Mouse (Mus musculus): ENCODE measurements at regions not wholly inside any gene's neighbourhood (a gene's known extent, or its start where the extent isn't known, plus 50 kb on each side); places are given as distances from the start of the nearest gene placed in this dataset.

DNA sequence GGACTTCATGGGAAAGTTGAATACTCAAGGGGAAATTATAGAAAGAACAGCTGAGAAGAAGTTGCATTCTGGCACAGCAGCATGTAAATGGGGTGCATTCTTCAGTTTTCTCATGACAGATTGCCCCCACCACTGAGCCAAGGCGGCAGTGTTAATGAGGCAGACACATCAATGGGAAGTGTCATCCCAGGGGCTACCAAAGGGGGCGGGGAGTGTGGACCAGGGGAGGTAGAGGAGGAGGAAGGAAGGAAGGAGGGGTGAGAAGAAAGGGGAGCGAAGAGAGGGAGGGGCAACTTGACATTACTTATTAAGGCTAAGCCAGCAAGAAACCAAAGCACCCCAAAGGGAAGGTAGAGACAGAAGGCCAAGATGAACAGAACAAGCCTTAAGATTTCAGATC, 419.4 kb upstream of the Atp11b start:
- no peaks in the 10 kb centered on the region for H3K27me3 ChIP-seq
- no peak overlapping the region for H3K4me3 ChIP-seq (replicated peaks)
- H3K36me3 ChIP-seq (replicated peaks), result no peaks in the 10 kb centered on the region
- H3K4me1 ChIP-seq, result peaks cover 38% of the 10 kb centered on the region
- ATAC-seq (ENCODE audit: low FRiP score), result peak; percentile 51; the same call in 1 of the 2 replicates
- 9% methylated on average over 3 of the region's 3 CpGs for WGBS
- peak overlapping the region; percentile 70 for H3K27ac ChIP-seq
- no peaks in the 10 kb centered on the region for H3K9me3 ChIP-seq
- peak overlapping the region; percentile 29; the same call in 1 of the 2 replicates for H3K9ac ChIP-seq
- peak overlapping the region; percentile 15; the same call in 1 of the 2 replicates for H3K4me2 ChIP-seq

DNA sequence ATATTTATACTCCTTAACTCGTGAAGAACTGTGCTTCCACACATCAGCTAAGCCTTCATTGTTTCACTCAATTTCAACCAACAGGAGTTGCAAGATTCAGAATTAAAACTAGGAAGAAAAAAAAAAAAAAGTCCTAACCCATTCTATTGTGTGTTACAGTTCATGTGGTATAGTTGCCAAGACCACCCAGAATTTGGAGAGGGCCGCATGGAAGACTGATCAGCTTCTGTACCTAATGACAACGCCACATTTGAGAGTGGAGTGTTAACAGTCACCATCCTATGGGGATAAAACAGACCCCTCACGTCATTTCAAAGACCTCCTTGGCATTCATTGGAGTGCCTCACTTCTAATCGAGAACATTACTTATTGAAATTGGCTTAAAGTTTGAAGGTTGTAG, 418.1 kb upstream of the Atp11b start:
- Histone ChIP-seq H3K4me2 (no peak overlapping the region), H3K36me3 (replicated peaks) (no peaks in the 10 kb centered on the region), H3K9me3 (no peaks in the 10 kb centered on the region), H3K4me3 (replicated peaks) (no peak overlapping the region), H3K27ac (peak overlapping the region; percentile 51; the same call in 1 of the 2 replicates), H3K4me1 (peaks cover 45% of the 10 kb centered on the region), H3K9ac (no peak overlapping the region), H3K27me3 (no peaks in the 10 kb centered on the region)
- no peak for ATAC-seq (ENCODE audit: low FRiP score)
- 27% methylated on average over 5 of the region's 5 CpGs for WGBS

DNA sequence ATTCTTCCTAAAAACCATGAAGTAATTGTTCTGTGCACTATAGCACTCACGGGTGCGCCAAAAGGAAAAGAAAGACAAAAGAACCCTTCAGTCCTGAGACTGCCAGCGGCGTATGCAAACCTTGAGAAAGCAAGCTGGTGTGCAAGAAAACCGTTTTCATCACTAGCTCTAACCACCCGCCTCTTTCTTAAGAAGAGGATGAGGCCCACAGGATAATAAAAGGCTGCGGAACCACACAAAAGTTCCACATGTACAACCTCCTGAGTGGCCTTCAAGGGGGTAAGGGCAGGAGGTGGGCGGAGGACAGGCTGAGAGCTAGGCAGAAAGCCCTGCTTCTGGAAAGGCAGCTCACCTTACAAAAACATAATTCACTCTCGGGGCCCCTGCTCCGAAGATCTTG, 413.4 kb upstream of the Atp11b start:
- Histone ChIP-seq H3K9ac (peak overlapping the region; percentile 50), H3K4me3 (replicated peaks) (peak overlapping the region; percentile 34), H3K4me1 (peaks cover 57% of the 10 kb centered on the region), H3K36me3 (replicated peaks) (no peaks in the 10 kb centered on the region), H3K27ac (peak overlapping the region; percentile 97), H3K9me3 (no peaks in the 10 kb centered on the region), H3K27me3 (no peaks in the 10 kb centered on the region), H3K4me2 (peak overlapping the region; percentile 60)
- peak; percentile 54 for ATAC-seq (ENCODE audit: low FRiP score)
- WGBS, result 1% methylated on average over 10 of the region's 10 CpGs

GRCm38 (mm10) chr3:35340935-35341800, 412.7 kb upstream of the Atp11b start:
- Histone ChIP-seq H3K4me3 (replicated peaks) (peak overlapping the region; percentile 34), H3K9ac (peak overlapping the region; percentile 50), H3K4me1 (peaks cover 54% of the 10 kb centered on the region), H3K27ac (peak overlapping the region; percentile 97), H3K27me3 (no peaks in the 10 kb centered on the region), H3K36me3 (replicated peaks) (no peaks in the 10 kb centered on the region), H3K9me3 (no peaks in the 10 kb centered on the region), H3K4me2 (peak overlapping the region; percentile 60)
- peak; percentile 92 for ATAC-seq (ENCODE audit: low FRiP score)
- under 1% methylated on average over 22 of the region's 22 CpGs for WGBS

GRCm38 (mm10) chr3:35341840-35342239, 412.1 kb upstream of the Atp11b start:
- ATAC-seq (ENCODE audit: low FRiP score), result no peak
- Histone ChIP-seq H3K9ac (peak overlapping the region; percentile 36; the same call in 1 of the 2 replicates), H3K4me2 (peak overlapping the region; percentile 60), H3K4me3 (replicated peaks) (peak overlapping the region; percentile 34; the same call in 1 of the 2 replicates), H3K9me3 (no peaks in the 10 kb centered on the region), H3K27ac (peak overlapping the region; percentile 97), H3K4me1 (peaks cover 54% of the 10 kb centered on the region), H3K36me3 (replicated peaks) (no peaks in the 10 kb centered on the region), H3K27me3 (no peaks in the 10 kb centered on the region)
- 3% methylated on average over 9 of the region's 9 CpGs for WGBS

DNA sequence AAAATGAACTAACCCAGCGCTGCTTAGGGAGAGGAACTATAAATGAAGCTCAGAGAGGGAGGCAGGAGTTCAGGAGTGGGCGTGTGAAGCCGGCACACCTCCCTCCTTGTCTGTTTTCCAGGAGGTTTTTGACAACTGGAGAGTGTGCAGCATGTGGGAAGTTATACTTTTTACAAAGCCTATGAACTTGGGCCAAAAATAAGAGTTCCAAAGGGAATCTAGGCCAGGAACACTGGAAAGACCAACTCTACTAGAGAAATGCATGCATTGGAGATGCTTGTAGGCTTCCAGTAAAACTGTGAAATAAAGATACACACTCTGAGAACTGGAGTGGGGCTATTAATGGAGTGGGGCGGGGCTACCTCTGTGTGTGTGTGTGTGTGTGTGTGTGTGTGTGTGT, 411.3 kb upstream of the Atp11b start:
- no peak overlapping the region for H3K4me3 ChIP-seq (replicated peaks)
- H3K27ac ChIP-seq, result peak overlapping the region; percentile 97
- H3K9ac ChIP-seq, result no peak overlapping the region
- H3K4me2 ChIP-seq, result no peak overlapping the region
- no peaks in the 10 kb centered on the region for H3K27me3 ChIP-seq
- no peaks in the 10 kb centered on the region for H3K36me3 ChIP-seq (replicated peaks)
- peaks cover 54% of the 10 kb centered on the region for H3K4me1 ChIP-seq
- H3K9me3 ChIP-seq, result no peaks in the 10 kb centered on the region
- ATAC-seq (ENCODE audit: low FRiP score), result no peak
- 46% methylated on average over 4 of the region's 4 CpGs for WGBS

DNA sequence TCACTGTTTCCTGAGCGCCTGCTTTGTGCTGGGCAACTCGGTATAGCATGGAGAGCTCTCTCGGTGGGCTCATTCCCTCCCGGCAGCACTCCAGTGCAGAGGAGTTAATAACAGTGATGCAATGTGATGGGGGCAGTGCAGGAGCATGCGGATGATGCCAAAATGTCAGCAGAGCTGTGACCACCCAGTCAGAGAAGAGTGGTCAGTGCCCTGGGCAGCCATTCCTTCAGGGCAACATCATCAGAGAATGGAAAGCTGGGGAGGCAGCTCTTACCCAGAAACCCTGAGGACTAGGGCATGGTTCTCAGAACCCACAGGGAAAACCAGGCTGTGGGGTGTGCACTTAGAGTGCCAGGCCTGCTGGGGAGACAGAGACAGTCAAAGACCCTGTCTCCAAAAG, 410.0 kb upstream of the Atp11b start:
- H3K9me3 ChIP-seq, result no peaks in the 10 kb centered on the region
- H3K4me1 ChIP-seq, result peaks cover 54% of the 10 kb centered on the region
- H3K27me3 ChIP-seq, result no peaks in the 10 kb centered on the region
- no peak overlapping the region for H3K4me3 ChIP-seq (replicated peaks)
- H3K4me2 ChIP-seq, result no peak overlapping the region
- ATAC-seq (ENCODE audit: low FRiP score), result no peak
- 47% methylated on average over 5 of the region's 5 CpGs for WGBS
- H3K27ac ChIP-seq, result peak overlapping the region; percentile 38; the same call in 1 of the 2 replicates
- H3K36me3 ChIP-seq (replicated peaks), result no peaks in the 10 kb centered on the region
- no peak overlapping the region for H3K9ac ChIP-seq

- H3K9me3 ChIP-seq, result no peaks in the 10 kb centered on the region
- no peak overlapping the region for H3K4me2 ChIP-seq
- no peak for ATAC-seq (ENCODE audit: low FRiP score)
- no peak overlapping the region for H3K27ac ChIP-seq
- WGBS, result 85% methylated on average over 7 of the region's 7 CpGs
- no peak overlapping the region for H3K9ac ChIP-seq
- H3K27me3 ChIP-seq, result no peaks in the 10 kb centered on the region
- no peaks in the 10 kb centered on the region for H3K36me3 ChIP-seq (replicated peaks)
- H3K4me1 ChIP-seq, result peaks cover 29% of the 10 kb centered on the region
- no peak overlapping the region for H3K4me3 ChIP-seq (replicated peaks)
Observed at GRCm38 (mm10) chr3:35349114-35349513, 404.8 kb upstream of the Atp11b start.

GRCm38 (mm10) chr3:35353442-35353841, 400.5 kb upstream of the Atp11b start:
- ATAC-seq (ENCODE audit: low FRiP score), result 0 out of 2 replicates have a peak, but pooled peaks have one; percentile 15

DNA sequence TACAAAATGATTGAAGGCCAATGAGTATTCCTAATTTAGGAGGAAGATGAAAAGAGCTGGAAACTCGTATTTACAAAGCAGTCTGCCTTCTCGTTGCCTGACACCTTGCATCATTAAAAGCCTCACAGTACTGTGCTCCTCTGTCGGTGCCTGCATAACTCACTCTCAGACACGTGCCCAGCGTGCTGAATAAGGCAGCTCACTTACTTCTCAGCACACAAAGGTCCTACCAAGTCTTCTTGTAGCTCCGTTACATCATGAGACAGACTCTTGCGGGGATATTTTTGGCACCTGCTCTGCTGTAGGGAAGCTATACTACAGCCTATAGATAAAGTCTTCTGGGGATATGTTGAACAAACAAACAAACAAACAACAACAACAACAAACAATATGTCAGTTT, 400.0 kb upstream of the Atp11b start:
- H3K27me3 ChIP-seq, result no peaks in the 10 kb centered on the region
- peak; percentile 89 for ATAC-seq (ENCODE audit: low FRiP score)
- peaks cover 33% of the 10 kb centered on the region for H3K4me1 ChIP-seq
- H3K4me2 ChIP-seq, result no peak overlapping the region
- H3K36me3 ChIP-seq (replicated peaks), result no peaks in the 10 kb centered on the region
- no peak overlapping the region for H3K9ac ChIP-seq
- H3K27ac ChIP-seq, result peak overlapping the region; percentile 2; the same call in 1 of the 2 replicates
- H3K9me3 ChIP-seq, result no peaks in the 10 kb centered on the region
- 50% methylated on average over 7 of the region's 7 CpGs for WGBS
- no peak overlapping the region for H3K4me3 ChIP-seq (replicated peaks)

More at GRCm38 (mm10) chr3:35353442-35353841, 400.5 kb upstream of the Atp11b start:
- H3K27me3 ChIP-seq, result no peaks in the 10 kb centered on the region
- no peak overlapping the region for H3K9ac ChIP-seq
- no peaks in the 10 kb centered on the region for H3K9me3 ChIP-seq
- no peak overlapping the region for H3K4me2 ChIP-seq
- WGBS, result 89% methylated on average over 9 of the region's 9 CpGs
- H3K4me1 ChIP-seq, result peaks cover 30% of the 10 kb centered on the region
- H3K4me3 ChIP-seq (replicated peaks), result no peak overlapping the region
- H3K36me3 ChIP-seq (replicated peaks), result no peaks in the 10 kb centered on the region
- H3K27ac ChIP-seq, result peak overlapping the region; percentile 67

DNA sequence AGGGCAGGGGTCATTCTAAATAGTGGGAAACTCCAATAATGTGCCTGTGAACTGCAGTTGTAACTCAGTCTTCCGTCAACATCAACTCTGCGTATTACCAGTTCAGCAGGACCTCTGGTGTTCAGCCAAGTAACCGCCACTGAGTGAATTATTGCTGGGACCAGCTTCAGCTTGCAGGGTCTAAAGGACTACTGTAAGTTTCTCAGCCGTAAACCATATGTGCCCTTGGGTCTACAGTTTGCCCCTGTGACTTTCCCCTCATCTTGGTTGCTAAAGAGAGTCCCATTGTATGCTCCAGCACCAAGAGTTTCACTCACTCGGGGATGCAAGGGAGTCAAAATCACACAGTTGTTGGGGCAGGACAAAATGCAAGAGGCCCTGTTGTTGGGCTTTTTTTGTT, 399.6 kb upstream of the Atp11b start:
- Histone ChIP-seq H3K27me3 (no peaks in the 10 kb centered on the region), H3K4me2 (no peak overlapping the region), H3K4me3 (replicated peaks) (no peak overlapping the region), H3K4me1 (peaks cover 33% of the 10 kb centered on the region), H3K27ac (0 out of 2 replicates have a peak overlapping the region, but pooled peaks have one; percentile 2), H3K9ac (no peak overlapping the region), H3K9me3 (no peaks in the 10 kb centered on the region), H3K36me3 (replicated peaks) (no peaks in the 10 kb centered on the region)
- WGBS, result 76% methylated on average over 5 of the region's 5 CpGs
- ATAC-seq (ENCODE audit: low FRiP score), result peak; percentile 51; the same call in 1 of the 2 replicates

- no peak overlapping the region for H3K27ac ChIP-seq
- no peaks in the 10 kb centered on the region for H3K36me3 ChIP-seq (replicated peaks)
- no peak overlapping the region for H3K9ac ChIP-seq
- ATAC-seq (ENCODE audit: low FRiP score), result no peak
- H3K4me1 ChIP-seq, result peaks cover 35% of the 10 kb centered on the region
- WGBS, result 72% methylated on average over 15 of the region's 15 CpGs
- H3K27me3 ChIP-seq, result no peaks in the 10 kb centered on the region
- H3K4me2 ChIP-seq, result no peak overlapping the region
- H3K9me3 ChIP-seq, result no peaks in the 10 kb centered on the region
- H3K4me3 ChIP-seq (replicated peaks), result no peak overlapping the region
Observed at GRCm38 (mm10) chr3:35357111-35357510, 396.8 kb upstream of the Atp11b start.

All from forebrain, embryonic 12.5 days (tissue).